In the genomic region with DNA sequence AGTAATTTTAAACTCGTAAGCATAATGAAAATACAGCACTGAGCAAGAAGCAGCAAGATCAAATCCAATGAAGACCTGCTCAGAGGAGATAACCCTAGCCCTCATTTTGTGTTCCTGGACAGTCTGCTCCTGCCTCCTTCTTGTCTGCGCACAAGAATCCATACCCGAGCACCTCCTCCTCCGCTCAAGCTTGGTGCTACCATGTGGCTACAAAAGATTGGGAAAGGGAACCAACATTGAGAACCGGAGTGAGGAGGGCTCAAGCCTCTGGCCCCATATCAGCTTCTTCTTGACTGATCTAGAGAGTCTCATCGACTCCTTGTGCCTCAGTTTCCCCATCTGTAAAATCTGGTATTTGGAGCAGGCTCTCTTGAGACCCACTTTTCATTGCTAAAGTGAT, we compare ENCODE assay signal across 22 mouse cellular contexts. TPM values are rescaled to one million over a fixed set of nuclear protein-coding genes. Genes with fewer than 3 reads are reported as not detected.
DNase-seq lines count a peak whose midpoint lies in the region; ATAC-seq and TF ChIP-seq lines count a peak whose summit lies in the region.
"Had no signal": no experiment of that assay in that cellular context is flagged by ENCODE, and none has a peak within 500 bp of the region (broad histone marks: within the 10 kb centered on the region; RNA-seq: fewer than 3 reads in every experiment).

No protein-coding gene starts in this region.

- 89% methylated on average over 6 of the region's 6 CpGs for WGBS in heart, embryonic 12.5 days
- WGBS in liver, embryonic 11.5 days: 90% methylated on average over 6 of the region's 6 CpGs
- 68% methylated on average over 6 of the region's 6 CpGs for WGBS in liver, embryonic 14.5 days (ENCODE audit: insufficient replicate concordance)
- 69% methylated on average over 6 of the region's 6 CpGs for WGBS in liver, postnatal 0 days (ENCODE audit: insufficient replicate concordance)

- no peaks in the 10 kb centered on the region for H3K9me3 ChIP-seq in heart, embryonic 12.5 days (replicated peaks)
- H3K9me3 ChIP-seq in liver, embryonic 11.5 days (ENCODE audit: control insufficient read depth, low read length): no peaks in the 10 kb centered on the region
- H3K9me3 ChIP-seq in liver, embryonic 14.5 days (ENCODE audit: control insufficient read depth, low read length): no peaks in the 10 kb centered on the region
- H3K9me3 ChIP-seq in liver, postnatal 0 days (ENCODE audit: low read length): no peaks in the 10 kb centered on the region
- H3K9me3 ChIP-seq: forebrain, embryonic 10.5 days; forebrain, embryonic 13.5 days; heart, embryonic 10.5 days; hindbrain, embryonic 12.5 days; hindbrain, embryonic 15.5 days had no signal

- no peak overlapping the region for H3K27ac ChIP-seq in heart, embryonic 12.5 days (ENCODE audit: poor library complexity, severe bottlenecking)
- peak overlapping the region; percentile 28; the same call in 1 of the 2 replicates for H3K27ac ChIP-seq in liver, embryonic 11.5 days (ENCODE audit: low read depth, low read length)
- no peak overlapping the region for H3K27ac ChIP-seq in liver, embryonic 14.5 days
- H3K27ac ChIP-seq in liver, postnatal 0 days (ENCODE audit: low read depth): peak overlapping the region; percentile 90
- H3K27ac ChIP-seq: forebrain, embryonic 10.5 days; forebrain, embryonic 13.5 days; gastrocnemius, adult 2 months; heart, adult 2 months; heart, embryonic 10.5 days; hindbrain, embryonic 12.5 days; hindbrain, embryonic 15.5 days had no signal

- ATAC-seq in heart, embryonic 12.5 days (ENCODE audit: insufficient number of reproducible peaks, low FRiP score): no peak
- no peak for ATAC-seq in liver, embryonic 11.5 days (replicated peaks; ENCODE audit: low FRiP score)
- no peak for ATAC-seq in liver, embryonic 14.5 days (ENCODE audit: insufficient read depth)
- ATAC-seq in liver, postnatal 0 days: no peak
- ATAC-seq: forebrain, embryonic 13.5 days; forebrain, embryonic 16.5 days; Patski had no signal

- no peak for TF ChIP-seq CTCF in liver, embryonic 14.5 days (IDR thresholded peaks at IDR 0.05; ENCODE audit: low read depth)
- TF ChIP-seq CTCF in liver, postnatal 0 days (IDR thresholded peaks at IDR 0.05; ENCODE audit: low read depth): no peak

- no peaks in the 10 kb centered on the region for H3K27me3 ChIP-seq in heart, embryonic 12.5 days (replicated peaks)
- 0 out of 2 replicates have a peak, but pooled peaks cover 2% of the 10 kb centered on the region for H3K27me3 ChIP-seq in liver, embryonic 11.5 days (replicated peaks; ENCODE audit: control insufficient read depth, insufficient read depth, low read length)
- no peaks in the 10 kb centered on the region for H3K27me3 ChIP-seq in liver, embryonic 14.5 days (ENCODE audit: control insufficient read depth, insufficient read depth, low read length)
- no peaks in the 10 kb centered on the region for H3K27me3 ChIP-seq in liver, postnatal 0 days (ENCODE audit: insufficient read depth, low read length)
- H3K27me3 ChIP-seq: forebrain, embryonic 13.5 days; hindbrain, embryonic 12.5 days; hindbrain, embryonic 15.5 days; Patski had no signal

- TF ChIP-seq EP300 in liver, embryonic 14.5 days (IDR thresholded peaks at IDR 0.05; ENCODE audit: low read depth): no peak
- TF ChIP-seq EP300 in liver, postnatal 0 days (IDR thresholded peaks at IDR 0.05; ENCODE audit: low read depth): no peak

- H3K4me3 ChIP-seq in heart, embryonic 12.5 days: no peak overlapping the region
- no peak overlapping the region for H3K4me3 ChIP-seq in liver, embryonic 11.5 days (ENCODE audit: low read depth, low read length)
- no peak overlapping the region; a peak in 1 of 4 replicates for H3K4me3 ChIP-seq in liver, embryonic 14.5 days (ENCODE audit: insufficient read depth in 1 of 2, low read depth in 2 of 2, low read length in 2 of 2)
- no peak overlapping the region for H3K4me3 ChIP-seq in liver, postnatal 0 days (ENCODE audit: low read depth, low read length)
- H3K4me3 ChIP-seq: forebrain, embryonic 10.5 days; forebrain, embryonic 13.5 days; gastrocnemius, adult 2 months; heart, adult 2 months; heart, embryonic 10.5 days; hindbrain, embryonic 12.5 days; hindbrain, embryonic 15.5 days had no signal

- peak; percentile 78 for DNase-seq in heart, adult 11 months
- DNase-seq in liver, embryonic 11.5 days (ENCODE audit: low spot score): no peak
- DNase-seq in liver, embryonic 14.5 days (ENCODE audit: low read depth in 3 of 3, low spot score in 3 of 3): no peak
- no peak for DNase-seq in liver, postnatal 0 days
- no peak for DNase-seq in Muller cell, postnatal 12 days (ENCODE audit: inconsistent ontology term)
- no peak for DNase-seq in kidney, adult 8-10 months
- DNase-seq: adrenal gland, postnatal 10 days; adrenal gland, postnatal 36 days; cerebellum, adult 18-20 months; cerebellum, adult 9-10 months; cerebellum, postnatal 14 days; gastrocnemius, adult 2 months; gastrocnemius, postnatal 25 days; heart, adult 2 months had no signal

- no peak overlapping the region for H3K9ac ChIP-seq in heart, embryonic 12.5 days
- no peak overlapping the region for H3K9ac ChIP-seq in liver, embryonic 11.5 days (ENCODE audit: low read depth, low read length)
- H3K9ac ChIP-seq in liver, embryonic 14.5 days (replicated peaks): no peak overlapping the region
- H3K9ac ChIP-seq in liver, postnatal 0 days (replicated peaks): peak overlapping the region; percentile 34; the same call in 1 of the 2 replicates
- H3K9ac ChIP-seq: forebrain, embryonic 13.5 days; hindbrain, embryonic 12.5 days; hindbrain, embryonic 15.5 days had no signal

- no peaks in the 10 kb centered on the region for H3K36me3 ChIP-seq in heart, embryonic 12.5 days
- H3K36me3 ChIP-seq in liver, embryonic 11.5 days (ENCODE audit: control insufficient read depth, insufficient read depth, low read length): no peaks in the 10 kb centered on the region
- H3K36me3 ChIP-seq in liver, embryonic 14.5 days (replicated peaks; ENCODE audit: control insufficient read depth, insufficient read depth, low read depth): no peaks in the 10 kb centered on the region
- H3K36me3 ChIP-seq in liver, postnatal 0 days (replicated peaks; ENCODE audit: insufficient read depth, low read length): peaks cover 6% of the 10 kb centered on the region
- H3K36me3 ChIP-seq: forebrain, embryonic 10.5 days; heart, embryonic 10.5 days; hindbrain, embryonic 12.5 days; hindbrain, embryonic 15.5 days had no signal

- no peak overlapping the region for H3K4me2 ChIP-seq in heart, embryonic 12.5 days
- peak overlapping the region; percentile 42; the same call in 1 of the 2 replicates for H3K4me2 ChIP-seq in liver, embryonic 11.5 days
- H3K4me2 ChIP-seq in liver, embryonic 14.5 days (ENCODE audit: low read depth): peak overlapping the region; percentile 45
- H3K4me2 ChIP-seq in liver, postnatal 0 days (ENCODE audit: low read depth, low read length): peak overlapping the region; percentile 33
- H3K4me2 ChIP-seq: forebrain, embryonic 13.5 days; hindbrain, embryonic 12.5 days; hindbrain, embryonic 15.5 days had no signal

- peaks cover 17% of the 10 kb centered on the region; the same call in 1 of the 2 replicates for H3K4me1 ChIP-seq in heart, embryonic 12.5 days (replicated peaks)
- H3K4me1 ChIP-seq in liver, embryonic 11.5 days (replicated peaks; ENCODE audit: control insufficient read depth, insufficient read depth, low read length): peaks cover 15% of the 10 kb centered on the region
- H3K4me1 ChIP-seq in liver, embryonic 14.5 days (replicated peaks; ENCODE audit: control insufficient read depth in 2 of 2, insufficient read depth in 2 of 2, low read length in 1 of 2): peaks cover 12 to 33% of the 10 kb centered on the region in 2 experiments
- peaks cover 23% of the 10 kb centered on the region for H3K4me1 ChIP-seq in liver, postnatal 0 days (ENCODE audit: insufficient read depth)

RNA-seq across cellular contexts. Expression of gene Abca1, which starts 19.0 kb away (rescaled TPM):
- polyA plus RNA-seq in heart, embryonic 12.5 days (2016; fragmentation: Nextera tagmentation; extraction: Ambion mirVana): 3.8 and 4.0 TPM in 2 replicates
- polyA plus RNA-seq in liver, embryonic 11.5 days (2014; fragmentation: Nextera tagmentation; extraction: Ambion mirVana): 16.3 and 17.5 TPM in 2 replicates
- polyA plus RNA-seq in liver, embryonic 14.5 days (2012; rRNA removed): 5.7 and 7.0 TPM in 2 replicates
- 12.0 and 13.1 TPM in 2 replicates for polyA plus RNA-seq in liver, embryonic 14.5 days (2014; fragmentation: Nextera tagmentation; extraction: Ambion mirVana)
- 9.9 and 11.0 TPM in 2 replicates for polyA plus RNA-seq in liver, postnatal 0 days (2015; fragmentation: Nextera tagmentation; extraction: Ambion mirVana)

Comparison
In these comparisons a context has a peak if more than half of its experiments do, and no peak if none do; other contexts are left out.
1. H3K27ac ChIP-seq: peak in liver, embryonic 11.5 days (single experiment) and liver, postnatal 0 days (single experiment); none in heart, embryonic 12.5 days (single experiment) and liver, embryonic 14.5 days (single experiment).